Mouse (Mus musculus): ENCODE measurements around the gene Cacna1a. TPM values are rescaled to one million over a fixed set of nuclear protein-coding genes. Genes with fewer than 3 reads are reported as not detected.

The Cacna1a gene
- polyA plus RNA-seq, 1 experiment = 10.4 TPM

- no peak for DNase-seq (ENCODE audit: low read depth)
These were observed 249.8 kb downstream of the Cacna1a start for GRCm38 (mm10) chr8:84637946-84638554.

- no peak for DNase-seq (ENCODE audit: low read depth)
These were observed 250.4 kb downstream of the Cacna1a start for GRCm38 (mm10) chr8:84638555-84639161.

GRCm38 (mm10) chr8:84639162-84640009 is 251.1 kb downstream of the Cacna1a start:
- DNase-seq (ENCODE audit: low read depth) = no peak

- no peak for DNase-seq (ENCODE audit: low read depth)
These were observed 251.9 kb downstream of the Cacna1a start for GRCm38 (mm10) chr8:84640010-84640588.

- no peak for DNase-seq (ENCODE audit: low read depth)
These were observed 252.5 kb downstream of the Cacna1a start for GRCm38 (mm10) chr8:84640617-84641294.

GRCm38 (mm10) chr8:84641578-84642361 is 253.5 kb downstream of the Cacna1a start:
- DNase-seq (ENCODE audit: low read depth) = no peak

- no peak for DNase-seq (ENCODE audit: low read depth)
These were observed 254.8 kb downstream of the Cacna1a start for GRCm38 (mm10) chr8:84643019-84643418.

GRCm38 (mm10) chr8:84646800-84647199 is 258.6 kb downstream of the Cacna1a start:
- DNase-seq (ENCODE audit: low read depth) = no peak

- DNase-seq (ENCODE audit: low read depth) = no peak
These were observed 259.2 kb downstream of the Cacna1a start for GRCm38 (mm10) chr8:84647461-84647901.

GRCm38 (mm10) chr8:84650213-84650612 is 262.0 kb downstream of the Cacna1a start:
- no peak for DNase-seq (ENCODE audit: low read depth)

GRCm38 (mm10) chr8:84653092-84653631 is 264.9 kb downstream of the Cacna1a start:
- DNase-seq (ENCODE audit: low read depth) = no peak

GRCm38 (mm10) chr8:84654597-84654996 is 266.4 kb downstream of the Cacna1a start:
- DNase-seq (ENCODE audit: low read depth) = no peak

GRCm38 (mm10) chr8:84655336-84656190 is 267.3 kb downstream of the Cacna1a start:
- no peak for DNase-seq (ENCODE audit: low read depth)

- no peak for DNase-seq (ENCODE audit: low read depth)
These were observed 267.9 kb downstream of the Cacna1a start for GRCm38 (mm10) chr8:84656191-84656525.

- DNase-seq (ENCODE audit: low read depth) = no peak
These were observed 268.4 kb downstream of the Cacna1a start for GRCm38 (mm10) chr8:84656641-84657126.

- DNase-seq (ENCODE audit: low read depth) = no peak
These were observed 269.0 kb downstream of the Cacna1a start for GRCm38 (mm10) chr8:84657203-84657602.

- no peak for DNase-seq (ENCODE audit: low read depth)
These were observed 269.4 kb downstream of the Cacna1a start for GRCm38 (mm10) chr8:84657680-84658079.

GRCm38 (mm10) chr8:84658951-84659350 is 270.7 kb downstream of the Cacna1a start:
- no peak for DNase-seq (ENCODE audit: low read depth)

Measured in gonadal fat pad, adult 2 months (tissue).